Mouse (Mus musculus): Measurements from ENCODE around the gene Hoxc5. TPM values are rescaled to one million over a fixed set of nuclear protein-coding genes. Genes with fewer than 3 reads are reported as not detected.

The Hoxc5 gene
- polyA plus RNA-seq, 1 experiment: 1.6 TPM

DNA sequence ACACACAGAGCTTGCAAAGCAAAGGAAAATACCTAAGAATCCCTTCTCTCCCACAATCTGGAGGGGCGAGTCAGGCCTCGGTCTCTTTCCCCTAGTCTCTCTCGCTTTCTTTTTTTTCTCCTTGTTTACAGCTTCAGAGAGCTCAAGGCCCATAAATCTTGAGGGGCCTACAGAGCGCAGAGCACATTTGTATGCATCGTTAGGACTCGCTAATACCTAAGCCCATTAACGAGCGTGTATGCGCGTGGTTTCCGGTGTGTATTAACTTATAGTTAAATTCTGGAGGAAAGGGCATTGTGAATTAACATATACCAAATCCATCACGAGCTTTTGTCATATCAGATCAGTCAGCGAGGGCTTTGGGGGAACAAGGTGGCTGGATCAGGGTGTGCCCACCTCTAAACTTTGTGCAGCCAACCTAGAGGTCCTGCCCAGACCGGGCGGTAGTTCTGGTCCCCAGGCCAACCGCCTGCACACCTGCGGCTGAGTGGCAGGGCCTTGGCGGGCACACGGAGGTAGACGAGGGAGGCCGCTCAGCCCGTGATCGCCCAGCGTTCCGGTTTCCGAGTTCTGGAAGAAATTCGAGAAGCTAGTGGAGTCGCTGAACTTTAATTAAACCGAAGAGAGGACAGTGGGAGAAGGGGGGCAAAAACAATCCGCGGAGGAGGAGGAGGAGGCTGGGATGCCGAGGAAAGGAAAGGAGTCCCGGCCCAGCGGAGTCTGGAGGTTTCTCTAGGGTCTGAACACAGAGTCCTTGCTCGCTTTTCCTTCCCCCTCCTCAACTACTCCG lies 93.3 kb downstream of the Hoxc5 start:
- Histone ChIP-seq H3K79me2 (ENCODE audit: control insufficient read depth, insufficient read depth) (no peaks in the 10 kb centered on the region), H3K4me3 (ENCODE audit: insufficient read depth, poor library complexity, severe bottlenecking) (no peak overlapping the region), H3ac (ENCODE audit: control insufficient read depth, insufficient read length, low read depth) (no peak overlapping the region), H3K79me3 (ENCODE audit: low read depth) (no peaks in the 10 kb centered on the region), H3K27me3 (ENCODE audit: control insufficient read depth, insufficient read depth, insufficient read length) (no peaks in the 10 kb centered on the region), H3K36me3 (ENCODE audit: control insufficient read depth, insufficient read depth) (no peaks in the 10 kb centered on the region)
- TF ChIP-seq FOSL1 (IDR thresholded peaks at IDR 0.05; ENCODE audit: insufficient read depth, low read length, poor library complexity, severe bottlenecking): no peak
- no peak for TF ChIP-seq MYOG (IDR thresholded peaks at IDR 0.05; ENCODE audit: control insufficient read depth, extremely low read depth, insufficient read length)
- no peak for TF ChIP-seq CEBPB (IDR thresholded peaks at IDR 0.05; ENCODE audit: low read depth)
- no peak for TF ChIP-seq CTCF (IDR thresholded peaks at IDR 0.05; ENCODE audit: control insufficient read depth, insufficient read depth, insufficient read length)
- no peak for TF ChIP-seq MYOD1 (IDR thresholded peaks at IDR 0.05; ENCODE audit: control insufficient read depth, insufficient read length, low read depth)
- no peak for TF ChIP-seq USF1 (IDR thresholded peaks at IDR 0.05; ENCODE audit: low read depth)
- no peak for TF ChIP-seq MAX (IDR thresholded peaks at IDR 0.05)

DNA sequence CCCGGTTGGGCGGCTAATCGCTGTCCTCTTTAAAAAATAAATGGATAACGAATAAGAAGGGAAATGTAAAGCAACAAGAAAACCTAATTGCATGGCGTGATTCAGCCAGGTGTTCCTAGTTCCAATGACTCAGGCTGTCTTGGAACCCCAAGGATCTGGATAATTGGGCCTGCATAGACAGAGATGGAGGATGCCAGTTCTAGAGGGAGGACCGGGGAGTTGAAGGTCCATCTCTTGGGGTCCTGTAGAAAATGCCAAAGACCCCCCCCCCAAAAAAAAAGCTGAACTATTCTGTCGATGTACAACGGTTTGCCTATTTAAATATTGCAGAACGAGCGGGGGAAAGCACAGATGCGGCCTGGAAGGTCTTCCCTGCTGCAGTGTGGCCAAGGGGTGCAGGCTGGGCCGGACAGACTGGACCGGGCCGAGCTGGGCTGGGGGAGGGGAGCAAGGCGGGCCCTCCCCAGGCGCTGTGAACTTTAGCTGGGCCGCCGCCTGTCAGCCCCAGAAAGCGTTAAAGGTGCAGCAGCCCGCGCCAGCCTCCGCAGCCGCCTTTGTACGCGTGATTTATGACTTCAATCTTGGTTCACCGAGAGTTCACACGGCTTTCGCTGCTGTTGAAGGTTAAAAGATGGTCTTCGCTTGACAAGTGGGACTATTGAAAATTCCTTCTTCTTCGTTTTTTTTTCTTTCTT lies 94.0 kb downstream of the Hoxc5 start:
- Histone ChIP-seq H3K36me3 (ENCODE audit: control insufficient read depth, insufficient read depth) (no peaks in the 10 kb centered on the region), H3ac (ENCODE audit: control insufficient read depth, insufficient read length, low read depth) (no peak overlapping the region), H3K79me2 (ENCODE audit: control insufficient read depth, insufficient read depth) (no peaks in the 10 kb centered on the region), H3K79me3 (ENCODE audit: low read depth) (no peaks in the 10 kb centered on the region), H3K4me3 (ENCODE audit: insufficient read depth, poor library complexity, severe bottlenecking) (no peak overlapping the region), H3K27me3 (ENCODE audit: control insufficient read depth, insufficient read depth, insufficient read length) (no peaks in the 10 kb centered on the region)
- TF ChIP-seq MYOD1 (IDR thresholded peaks at IDR 0.05; ENCODE audit: control insufficient read depth, insufficient read length, low read depth): no peak
- TF ChIP-seq FOSL1 (IDR thresholded peaks at IDR 0.05; ENCODE audit: insufficient read depth, low read length, poor library complexity, severe bottlenecking): no peak
- no peak for TF ChIP-seq CTCF (IDR thresholded peaks at IDR 0.05; ENCODE audit: control insufficient read depth, insufficient read depth, insufficient read length)
- TF ChIP-seq MYOG (IDR thresholded peaks at IDR 0.05; ENCODE audit: control insufficient read depth, extremely low read depth, insufficient read length): no peak
- TF ChIP-seq MAX (IDR thresholded peaks at IDR 0.05): no peak
- no peak for TF ChIP-seq USF1 (IDR thresholded peaks at IDR 0.05; ENCODE audit: low read depth)
- TF ChIP-seq CEBPB (IDR thresholded peaks at IDR 0.05; ENCODE audit: low read depth): no peak

DNA sequence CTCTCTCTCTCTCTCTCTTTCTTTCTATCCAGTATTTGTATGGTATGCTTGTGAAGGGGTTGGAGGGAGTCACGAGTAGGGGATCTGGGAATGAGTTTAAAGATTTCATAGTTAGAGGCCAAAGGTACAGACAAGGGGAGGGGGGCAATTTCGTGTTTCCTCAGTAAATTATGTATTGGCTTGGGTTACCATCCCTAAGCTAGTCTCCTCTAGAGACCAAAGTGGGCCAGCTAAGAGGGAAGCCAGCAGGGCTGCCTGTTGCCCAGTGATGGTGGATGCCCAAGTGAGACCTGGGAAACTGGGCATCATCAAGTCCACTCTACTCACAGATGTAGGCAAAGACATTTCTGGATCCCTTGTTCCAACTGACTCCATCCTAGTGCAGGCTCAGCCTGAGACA lies 94.7 kb downstream of the Hoxc5 start:
- Histone ChIP-seq H3K27me3 (ENCODE audit: control insufficient read depth, insufficient read depth, insufficient read length) (no peaks in the 10 kb centered on the region), H3K4me3 (ENCODE audit: insufficient read depth, poor library complexity, severe bottlenecking) (no peak overlapping the region), H3ac (ENCODE audit: control insufficient read depth, insufficient read length, low read depth) (no peak overlapping the region), H3K79me2 (ENCODE audit: control insufficient read depth, insufficient read depth) (no peaks in the 10 kb centered on the region), H3K36me3 (ENCODE audit: control insufficient read depth, insufficient read depth) (no peaks in the 10 kb centered on the region), H3K79me3 (ENCODE audit: low read depth) (no peaks in the 10 kb centered on the region)
- TF ChIP-seq MAX (IDR thresholded peaks at IDR 0.05) (no peak), CTCF (IDR thresholded peaks at IDR 0.05; ENCODE audit: control insufficient read depth, insufficient read depth, insufficient read length) (no peak), FOSL1 (IDR thresholded peaks at IDR 0.05; ENCODE audit: insufficient read depth, low read length, poor library complexity, severe bottlenecking) (no peak)

DNA sequence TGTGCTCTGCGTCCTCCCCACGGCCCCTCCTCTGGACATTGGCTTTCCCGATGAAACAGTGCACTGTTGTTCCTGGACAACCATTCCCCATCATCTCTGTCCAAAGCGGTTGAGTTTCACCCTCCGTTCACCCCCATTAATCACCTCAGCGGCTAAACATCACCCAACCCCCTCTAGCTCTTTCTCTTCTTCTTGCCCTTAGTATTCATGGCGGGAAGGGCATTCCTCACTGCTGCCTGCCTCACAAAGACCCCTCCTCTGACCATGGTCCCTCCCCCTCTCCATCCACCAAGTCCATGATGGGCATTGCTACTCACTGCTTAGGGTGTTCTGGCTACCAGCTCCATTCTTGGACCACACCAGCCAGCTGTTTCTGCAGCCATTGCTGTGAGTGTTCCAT lies 98.4 kb downstream of the Hoxc5 start:
- no peaks in the 10 kb centered on the region for H3K79me2 ChIP-seq (ENCODE audit: control insufficient read depth, insufficient read depth)
- no peak overlapping the region for H3ac ChIP-seq (ENCODE audit: control insufficient read depth, insufficient read length, low read depth)
- TF ChIP-seq CEBPB (IDR thresholded peaks at IDR 0.05; ENCODE audit: low read depth) (no peak), USF1 (IDR thresholded peaks at IDR 0.05; ENCODE audit: low read depth) (no peak), FOSL1 (IDR thresholded peaks at IDR 0.05; ENCODE audit: insufficient read depth, low read length, poor library complexity, severe bottlenecking) (no peak), MAX (IDR thresholded peaks at IDR 0.05) (no peak), MYOD1 (IDR thresholded peaks at IDR 0.05; ENCODE audit: control insufficient read depth, insufficient read length, low read depth) (no peak), MYOG (IDR thresholded peaks at IDR 0.05; ENCODE audit: control insufficient read depth, extremely low read depth, insufficient read length) (no peak), CTCF (IDR thresholded peaks at IDR 0.05; ENCODE audit: control insufficient read depth, insufficient read depth, insufficient read length) (no peak)
- no peaks in the 10 kb centered on the region for H3K79me3 ChIP-seq (ENCODE audit: low read depth)
- H3K4me3 ChIP-seq (ENCODE audit: insufficient read depth, poor library complexity, severe bottlenecking): no peak overlapping the region
- no peaks in the 10 kb centered on the region for H3K36me3 ChIP-seq (ENCODE audit: control insufficient read depth, insufficient read depth)
- H3K27me3 ChIP-seq (ENCODE audit: control insufficient read depth, insufficient read depth, insufficient read length): no peaks in the 10 kb centered on the region

Small RNA genes lying within 50 kb of the gene (microRNA-seq; reads per million reads assigned to microRNA genes)
- gene Mir196a-2 (ENCODE audit: borderline microRNAs expressed): 2,942 reads per million, percentile 91 among the genes with 10 or more reads in this experiment
- gene Mir615 (ENCODE audit: borderline microRNAs expressed): 2,253 reads per million, percentile 90 among the genes with 10 or more reads in this experiment

Other genes with a start within 250 kb of the Hoxc5 start
- 25.7 TPM for gene Calcoco1, start 245.3 kb upstream of the Hoxc5 start, polyA plus RNA-seq (2012; fragmentation: generic; extraction: Trizol)
- 8.2 TPM for gene Hoxc13, start 46.3 kb upstream of the Hoxc5 start, polyA plus RNA-seq (2012; fragmentation: generic; extraction: Trizol)
- gene Hoxc12, start 30.7 kb upstream of the Hoxc5 start, polyA plus RNA-seq (2012; fragmentation: generic; extraction: Trizol): 4.9 TPM
- 34.6 TPM for gene Hoxc11, start 13.0 kb upstream of the Hoxc5 start, polyA plus RNA-seq (2012; fragmentation: generic; extraction: Trizol)
- 49.6 TPM for gene Hoxc10, start 647 bp upstream of the Hoxc5 start, polyA plus RNA-seq (2012; fragmentation: generic; extraction: Trizol)
- gene Hoxc9, start 9.0 kb downstream of the Hoxc5 start, polyA plus RNA-seq (2012; fragmentation: generic; extraction: Trizol): 9.4 TPM
- gene Hoxc8, start 23.2 kb downstream of the Hoxc5 start, polyA plus RNA-seq (2012; fragmentation: generic; extraction: Trizol): 1.1 TPM
- gene Hoxc6, start 30.8 kb downstream of the Hoxc5 start, polyA plus RNA-seq (2012; fragmentation: generic; extraction: Trizol): 10.6 TPM
- gene Hoxc4, start 51.5 kb downstream of the Hoxc5 start, polyA plus RNA-seq (2012; fragmentation: generic; extraction: Trizol): 3.4 TPM
- 15.7 TPM for gene Smug1, start 199.6 kb downstream of the Hoxc5 start, polyA plus RNA-seq (2012; fragmentation: generic; extraction: Trizol)

Data from C2C12 (cell line).